Mouse (Mus musculus): ENCODE results near the gene Trex2. TPM values are rescaled to one million over a fixed set of nuclear protein-coding genes. Genes with fewer than 3 reads are reported as not detected.

The Trex2 gene
- not detected for polyA plus RNA-seq (2014; fragmentation: Illumina TruSeq; extraction: RNeasy Lipid Tissue Mini Kit (QIAGEN cat#74804))

GRCm38 (mm10) chrX:73435252-73435651 lies at the start of gene Trex2:
Trex2 (minus strand) TSS chrX:73435344.

DNA sequence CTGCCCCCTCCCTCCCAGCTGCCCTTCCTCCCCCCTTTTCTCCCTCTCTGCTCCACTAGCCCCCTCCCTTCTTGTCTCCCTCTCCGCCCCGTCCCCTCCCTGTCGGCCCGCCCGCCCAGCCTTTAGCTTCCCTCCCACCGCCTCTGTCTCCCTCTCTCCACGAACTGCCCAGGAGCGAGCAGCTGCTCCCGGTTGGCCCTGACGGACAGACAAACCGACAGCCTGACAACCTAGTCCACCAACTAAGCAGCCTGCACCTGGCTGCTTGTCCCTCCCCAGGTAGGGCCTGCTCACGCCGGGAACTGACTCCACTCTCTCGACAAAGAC lies 48.3 kb upstream of the Trex2 start, which contains the start of gene Bgn:
Gene Bgn, plus strand, starts transcription at position 119 of the 327 bp plus-strand sequence.

DNA sequence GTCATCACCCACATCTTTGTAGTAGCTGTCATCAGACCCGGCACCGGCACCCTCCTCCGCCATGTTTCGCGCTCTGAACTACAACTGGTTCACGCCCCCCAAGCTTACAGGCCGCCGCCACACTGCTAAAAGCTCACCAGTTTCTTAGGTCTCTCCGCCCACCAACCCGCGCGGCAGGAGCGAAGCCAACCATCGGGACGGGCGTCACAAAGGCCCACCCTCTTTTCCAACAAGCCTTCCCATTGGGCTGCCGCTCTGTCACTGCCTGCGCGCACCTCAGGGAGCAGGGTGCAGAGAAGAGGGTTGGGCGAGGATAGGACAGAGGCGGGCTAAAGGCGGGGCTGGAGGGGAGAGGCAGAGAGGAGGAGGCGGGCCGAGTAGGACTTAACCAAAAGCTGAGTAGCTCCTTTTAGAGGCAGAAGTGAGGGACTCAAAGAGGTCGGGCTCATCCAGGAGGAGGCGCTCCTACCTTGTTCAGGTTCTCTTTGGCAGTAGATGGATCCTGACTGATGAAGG lies 23.8 kb upstream of the Trex2 start, which contains the start of gene Haus7:
Gene Haus7, minus strand, starts transcription at position 168 of the 516 bp plus-strand sequence.

GRCm38 (mm10) chrX:73410880-73411517 lies 24.1 kb downstream of the Trex2 start, which contains the start of gene Zfp92:
Zfp92 (plus strand) TSS chrX:73411096.

GRCm38 (mm10) chrX:73398636-73399035 lies 36.5 kb downstream of the Trex2 start, which contains the start of gene Gm18336:
Gm18336 (minus strand) TSS chrX:73398736.

Other genes with a start within 250 kb of the Trex2 start
- gene Xlr3b, start 243.1 kb downstream of the Trex2 start, polyA plus RNA-seq (2014; fragmentation: Illumina TruSeq; extraction: RNeasy Lipid Tissue Mini Kit (QIAGEN cat#74804)), result 5.8 TPM
- 6.4 TPM for gene Xlr4b, start 221.0 kb downstream of the Trex2 start, polyA plus RNA-seq (2014; fragmentation: Illumina TruSeq; extraction: RNeasy Lipid Tissue Mini Kit (QIAGEN cat#74804))
- gene F8a, start 207.1 kb downstream of the Trex2 start, polyA plus RNA-seq (2014; fragmentation: Illumina TruSeq; extraction: RNeasy Lipid Tissue Mini Kit (QIAGEN cat#74804)), result 7.2 TPM
- gene Xlr4c, start 192.2 kb downstream of the Trex2 start, polyA plus RNA-seq (2014; fragmentation: Illumina TruSeq; extraction: RNeasy Lipid Tissue Mini Kit (QIAGEN cat#74804)), result 9.4 TPM
- gene Xlr3c, start 170.0 kb downstream of the Trex2 start, polyA plus RNA-seq (2014; fragmentation: Illumina TruSeq; extraction: RNeasy Lipid Tissue Mini Kit (QIAGEN cat#74804)), result 2.1 TPM
- gene Xlr5a, start 142.4 kb downstream of the Trex2 start, polyA plus RNA-seq (2014; fragmentation: Illumina TruSeq; extraction: RNeasy Lipid Tissue Mini Kit (QIAGEN cat#74804)), result 0.88 TPM
- 0.83 TPM for gene Xlr5c, start 142.4 kb downstream of the Trex2 start, polyA plus RNA-seq (2014; fragmentation: Illumina TruSeq; extraction: RNeasy Lipid Tissue Mini Kit (QIAGEN cat#74804))
- gene Gm45015, start 98.5 kb downstream of the Trex2 start, polyA plus RNA-seq (2014; fragmentation: Illumina TruSeq; extraction: RNeasy Lipid Tissue Mini Kit (QIAGEN cat#74804)), result not detected
- 68.9 TPM for gene Zfp275, start 92.7 kb downstream of the Trex2 start, polyA plus RNA-seq (2014; fragmentation: Illumina TruSeq; extraction: RNeasy Lipid Tissue Mini Kit (QIAGEN cat#74804))
- gene Gm18336, start 36.6 kb downstream of the Trex2 start, polyA plus RNA-seq (2014; fragmentation: Illumina TruSeq; extraction: RNeasy Lipid Tissue Mini Kit (QIAGEN cat#74804)), result not detected
- gene Zfp92, start 24.2 kb downstream of the Trex2 start, polyA plus RNA-seq (2014; fragmentation: Illumina TruSeq; extraction: RNeasy Lipid Tissue Mini Kit (QIAGEN cat#74804)), result 0.37 TPM
- gene Haus7, start 23.7 kb upstream of the Trex2 start, polyA plus RNA-seq (2014; fragmentation: Illumina TruSeq; extraction: RNeasy Lipid Tissue Mini Kit (QIAGEN cat#74804)), result 12.6 TPM
- gene Bgn, start 48.3 kb upstream of the Trex2 start, polyA plus RNA-seq (2014; fragmentation: Illumina TruSeq; extraction: RNeasy Lipid Tissue Mini Kit (QIAGEN cat#74804)), result 258 TPM
- gene Atp2b3, start 67.7 kb upstream of the Trex2 start, polyA plus RNA-seq (2014; fragmentation: Illumina TruSeq; extraction: RNeasy Lipid Tissue Mini Kit (QIAGEN cat#74804)), result 1.3 TPM
- not detected for gene Dusp9, start 204.1 kb upstream of the Trex2 start, polyA plus RNA-seq (2014; fragmentation: Illumina TruSeq; extraction: RNeasy Lipid Tissue Mini Kit (QIAGEN cat#74804))
- gene Pnck, start 224.8 kb upstream of the Trex2 start, polyA plus RNA-seq (2014; fragmentation: Illumina TruSeq; extraction: RNeasy Lipid Tissue Mini Kit (QIAGEN cat#74804)), result not detected
- gene Slc6a8, start 237.8 kb upstream of the Trex2 start, polyA plus RNA-seq (2014; fragmentation: Illumina TruSeq; extraction: RNeasy Lipid Tissue Mini Kit (QIAGEN cat#74804)), result 24.7 TPM

All from ovary, adult 10 weeks (tissue).